Mouse (Mus musculus): ENCODE measurements around the gene Auts2. TPM values are rescaled to one million over a fixed set of nuclear protein-coding genes. Genes with fewer than 3 reads are reported as not detected.

Gene Auts2
- polyA plus RNA-seq, 1 experiment from 2014 or later, result 7.5 TPM

- ATAC-seq (replicated peaks; ENCODE audit: low FRiP score, low read depth) (no peak), DNase-seq (ENCODE audit: low spot score) (no peak)
- Histone ChIP-seq H3K4me2 (ENCODE audit: low read length) (no peak overlapping the region), H3K9ac (ENCODE audit: low read depth, low read length) (no peak overlapping the region), H3K4me1 (replicated peaks; ENCODE audit: insufficient read depth, low read length) (no peaks in the 10 kb centered on the region), H3K36me3 (ENCODE audit: insufficient read depth, low read length) (no peaks in the 10 kb centered on the region), H3K9me3 (replicated peaks; ENCODE audit: low read length) (no peaks in the 10 kb centered on the region), H3K27me3 (ENCODE audit: insufficient read depth, low read length) (no peaks in the 10 kb centered on the region), H3K4me3 (replicated peaks; ENCODE audit: low read depth, low read length) (no peak overlapping the region), H3K27ac (no peak overlapping the region)
- TF ChIP-seq CTCF (IDR thresholded peaks at IDR 0.05; ENCODE audit: low read depth), result no peak
Observed at GRCm38 (mm10) chr5:132298996-132299395, 244.1 kb downstream of the Auts2 start.

- TF ChIP-seq CTCF (IDR thresholded peaks at IDR 0.05; ENCODE audit: low read depth), result no peak
- Histone ChIP-seq H3K27ac (no peak overlapping the region), H3K4me2 (ENCODE audit: low read length) (no peak overlapping the region), H3K4me3 (replicated peaks; ENCODE audit: low read depth, low read length) (no peak overlapping the region), H3K36me3 (ENCODE audit: insufficient read depth, low read length) (no peaks in the 10 kb centered on the region), H3K4me1 (replicated peaks; ENCODE audit: insufficient read depth, low read length) (no peaks in the 10 kb centered on the region), H3K9me3 (replicated peaks; ENCODE audit: low read length) (no peaks in the 10 kb centered on the region), H3K9ac (ENCODE audit: low read depth, low read length) (no peak overlapping the region), H3K27me3 (ENCODE audit: insufficient read depth, low read length) (no peaks in the 10 kb centered on the region)
- 95% methylated on average over 7 of the region's 7 CpGs for WGBS
- ATAC-seq (replicated peaks; ENCODE audit: low FRiP score, low read depth), result no peak
- no peak for DNase-seq (ENCODE audit: low spot score)
Observed at GRCm38 (mm10) chr5:132297309-132297708, 245.8 kb downstream of the Auts2 start.

GRCm38 (mm10) chr5:132294469-132294868 lies 248.7 kb downstream of the Auts2 start:
- no peak overlapping the region for H3K9ac ChIP-seq (ENCODE audit: low read depth, low read length)
- DNase-seq (ENCODE audit: low spot score) (peak; percentile 34), ATAC-seq (replicated peaks; ENCODE audit: low FRiP score, low read depth) (no peak)
- no peak overlapping the region for H3K4me3 ChIP-seq (replicated peaks; ENCODE audit: low read depth, low read length)
- no peak overlapping the region for H3K27ac ChIP-seq
- no peaks in the 10 kb centered on the region for H3K4me1 ChIP-seq (replicated peaks; ENCODE audit: insufficient read depth, low read length)
- no peak overlapping the region for H3K4me2 ChIP-seq (ENCODE audit: low read length)
- no peaks in the 10 kb centered on the region for H3K9me3 ChIP-seq (replicated peaks; ENCODE audit: low read length)
- no peak for TF ChIP-seq CTCF (IDR thresholded peaks at IDR 0.05; ENCODE audit: low read depth)
- H3K27me3 ChIP-seq (ENCODE audit: insufficient read depth, low read length), result no peaks in the 10 kb centered on the region
- H3K36me3 ChIP-seq (ENCODE audit: insufficient read depth, low read length), result no peaks in the 10 kb centered on the region
- whole genome bisulfite sequencing, result 48% methylated on average over 3 of the region's 3 CpGs

- no peaks in the 10 kb centered on the region for H3K9me3 ChIP-seq (replicated peaks; ENCODE audit: low read length)
- H3K9ac ChIP-seq (ENCODE audit: low read depth, low read length), result no peak overlapping the region
- WGBS, result 84% methylated on average over 2 of the region's 2 CpGs
- no peaks in the 10 kb centered on the region for H3K4me1 ChIP-seq (replicated peaks; ENCODE audit: insufficient read depth, low read length)
- no peaks in the 10 kb centered on the region for H3K36me3 ChIP-seq (ENCODE audit: insufficient read depth, low read length)
- H3K27me3 ChIP-seq (ENCODE audit: insufficient read depth, low read length), result no peaks in the 10 kb centered on the region
- H3K4me3 ChIP-seq (replicated peaks; ENCODE audit: low read depth, low read length), result no peak overlapping the region
- H3K4me2 ChIP-seq (ENCODE audit: low read length), result no peak overlapping the region
- no peak overlapping the region for H3K27ac ChIP-seq
- ATAC-seq (replicated peaks; ENCODE audit: low FRiP score, low read depth) (no peak), DNase-seq (ENCODE audit: low spot score) (no peak)
- TF ChIP-seq CTCF (IDR thresholded peaks at IDR 0.05; ENCODE audit: low read depth), result no peak
Observed at GRCm38 (mm10) chr5:132292932-132293331, 250.2 kb downstream of the Auts2 start.

- WGBS, result 50% methylated on average over 13 of the region's 13 CpGs
- peak; percentile 29 for DNase-seq (ENCODE audit: low spot score)
- Histone ChIP-seq H3K27ac (no peak overlapping the region), H3K36me3 (ENCODE audit: insufficient read depth, low read length) (no peaks in the 10 kb centered on the region), H3K4me1 (replicated peaks; ENCODE audit: insufficient read depth, low read length) (no peaks in the 10 kb centered on the region), H3K27me3 (ENCODE audit: insufficient read depth, low read length) (no peaks in the 10 kb centered on the region), H3K4me3 (replicated peaks; ENCODE audit: low read depth, low read length) (no peak overlapping the region), H3K4me2 (ENCODE audit: low read length) (no peak overlapping the region), H3K9me3 (replicated peaks; ENCODE audit: low read length) (no peaks in the 10 kb centered on the region), H3K9ac (ENCODE audit: low read depth, low read length) (no peak overlapping the region)
- no peak for ATAC-seq (replicated peaks; ENCODE audit: low FRiP score, low read depth)
- TF ChIP-seq CTCF (IDR thresholded peaks at IDR 0.05; ENCODE audit: low read depth), result no peak
Observed at GRCm38 (mm10) chr5:132290606-132291535, 252.3 kb downstream of the Auts2 start.

GRCm38 (mm10) chr5:132283741-132284140 lies 259.4 kb downstream of the Auts2 start:
- Histone ChIP-seq H3K4me1 (replicated peaks; ENCODE audit: insufficient read depth, low read length) (no peaks in the 10 kb centered on the region), H3K4me2 (ENCODE audit: low read length) (no peak overlapping the region), H3K4me3 (replicated peaks; ENCODE audit: low read depth, low read length) (no peak overlapping the region), H3K36me3 (ENCODE audit: insufficient read depth, low read length) (no peaks in the 10 kb centered on the region), H3K27ac (no peak overlapping the region), H3K9me3 (replicated peaks; ENCODE audit: low read length) (no peaks in the 10 kb centered on the region), H3K27me3 (ENCODE audit: insufficient read depth, low read length) (no peaks in the 10 kb centered on the region), H3K9ac (ENCODE audit: low read depth, low read length) (no peak overlapping the region)
- 84% methylated on average over 3 of the region's 3 CpGs for WGBS
- ATAC-seq (replicated peaks; ENCODE audit: low FRiP score, low read depth) (no peak), DNase-seq (ENCODE audit: low spot score) (no peak)
- TF ChIP-seq CTCF (IDR thresholded peaks at IDR 0.05; ENCODE audit: low read depth), result no peak

Measured in kidney, postnatal 0 days (tissue).